ENCODE assay signal across 16 mouse cellular contexts in the genomic region with DNA sequence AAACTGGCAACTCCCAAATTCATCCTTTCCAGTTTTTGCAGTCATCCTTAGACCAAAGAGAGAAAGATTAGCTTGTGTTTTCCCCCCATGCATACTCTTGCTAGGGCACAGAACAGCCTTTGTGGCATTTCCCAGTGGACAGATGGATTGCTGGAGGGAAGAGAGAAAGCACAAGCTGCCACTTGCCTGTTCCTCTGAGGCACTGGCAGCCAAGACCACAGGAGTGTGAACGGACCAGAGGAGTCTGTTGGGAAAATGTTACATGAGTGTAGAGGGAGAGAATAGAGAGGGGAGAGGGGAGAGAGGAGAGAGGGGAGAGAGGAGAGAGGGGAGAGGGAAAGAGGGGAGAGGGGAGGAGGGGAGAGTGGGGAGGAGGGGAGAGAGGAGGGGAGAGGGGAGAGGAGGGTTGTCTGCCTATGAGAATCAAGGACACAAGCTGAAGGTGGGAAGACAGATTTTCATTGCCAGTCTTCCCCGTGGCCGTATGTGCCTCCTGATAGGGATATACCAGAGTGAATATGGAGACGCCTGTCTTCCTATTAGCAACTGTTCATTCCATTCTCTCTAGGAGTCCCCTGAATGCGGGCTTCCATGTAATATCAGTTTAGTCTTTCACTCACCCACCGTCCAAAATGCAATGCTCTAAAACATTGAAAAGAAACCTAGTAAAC. TPM values are rescaled to one million over a fixed set of nuclear protein-coding genes. Genes with fewer than 3 reads are reported as not detected.
DNase-seq lines count a peak whose midpoint lies in the region; ATAC-seq lines count a peak whose summit lies in the region.
"Had no signal": no experiment of that assay in that cellular context is flagged by ENCODE, and none has a peak within 500 bp of the region (broad histone marks: within the 10 kb centered on the region; RNA-seq: fewer than 3 reads in every experiment).

No protein-coding gene starts in this region.

- 69% methylated on average over 6 of the region's 6 CpGs for WGBS in midbrain, embryonic 16.5 days
- WGBS in midbrain, embryonic 10.5 days: 80% methylated on average over 6 of the region's 6 CpGs
- WGBS in embryonic facial prominence, embryonic 14.5 days: 61% methylated on average over 6 of the region's 6 CpGs

- no peaks in the 10 kb centered on the region for H3K36me3 ChIP-seq in midbrain, embryonic 16.5 days (ENCODE audit: control insufficient read depth, insufficient read depth, low read length)
- H3K36me3 ChIP-seq in midbrain, embryonic 10.5 days: no peaks in the 10 kb centered on the region
- H3K36me3 ChIP-seq in embryonic facial prominence, embryonic 14.5 days (ENCODE audit: control insufficient read depth, insufficient read depth, low read length): no peaks in the 10 kb centered on the region

- no peak overlapping the region for H3K4me3 ChIP-seq in midbrain, embryonic 16.5 days (ENCODE audit: low read depth, low read length)
- no peak overlapping the region for H3K4me3 ChIP-seq in midbrain, embryonic 10.5 days
- no peak overlapping the region for H3K4me3 ChIP-seq in embryonic facial prominence, embryonic 14.5 days (ENCODE audit: low read depth, low read length)

- no peak for DNase-seq in midbrain, embryonic 10.5 days (ENCODE audit: low spot score)
- peak; percentile 34 for DNase-seq in cerebellum, adult 8-10 months
- DNase-seq in embryonic facial prominence, embryonic 14.5 days (ENCODE audit: low spot score): peak; percentile 9
- peak; percentile 15 for DNase-seq in layer of hippocampus, adult 9-11 months
- DNase-seq in thymus, adult 18-20 months: no peak
- no peak for DNase-seq in urinary bladder, postnatal 10 days (ENCODE audit: low spot score)
- DNase-seq: adrenal gland, postnatal 14 days; gastrocnemius, postnatal 25 days had no signal

- H3K27ac ChIP-seq in midbrain, embryonic 16.5 days (ENCODE audit: low read length): no peak overlapping the region
- H3K27ac ChIP-seq in midbrain, embryonic 10.5 days (replicated peaks): no peak overlapping the region
- no peak overlapping the region for H3K27ac ChIP-seq in embryonic facial prominence, embryonic 14.5 days (replicated peaks; ENCODE audit: low read depth, low read length)

- no peaks in the 10 kb centered on the region for H3K27me3 ChIP-seq in midbrain, embryonic 16.5 days (ENCODE audit: control insufficient read depth, insufficient read depth, low read depth, low read length)
- no peaks in the 10 kb centered on the region for H3K27me3 ChIP-seq in midbrain, embryonic 10.5 days (ENCODE audit: low read depth, poor library complexity, severe bottlenecking)
- H3K27me3 ChIP-seq in embryonic facial prominence, embryonic 14.5 days (replicated peaks; ENCODE audit: control insufficient read depth, insufficient read depth, low read length): no peaks in the 10 kb centered on the region

- no peaks in the 10 kb centered on the region for H3K9me3 ChIP-seq in midbrain, embryonic 16.5 days (replicated peaks; ENCODE audit: control insufficient read depth, low read length, poor library complexity, severe bottlenecking)
- no peaks in the 10 kb centered on the region for H3K9me3 ChIP-seq in midbrain, embryonic 10.5 days (replicated peaks)
- H3K9me3 ChIP-seq in embryonic facial prominence, embryonic 14.5 days (ENCODE audit: control insufficient read depth, low read length): no peaks in the 10 kb centered on the region

- H3K4me1 ChIP-seq in midbrain, embryonic 16.5 days (ENCODE audit: control insufficient read depth, insufficient read depth, low read length): no peaks in the 10 kb centered on the region
- no peaks in the 10 kb centered on the region for H3K4me1 ChIP-seq in midbrain, embryonic 10.5 days
- no peaks in the 10 kb centered on the region for H3K4me1 ChIP-seq in embryonic facial prominence, embryonic 14.5 days (ENCODE audit: control insufficient read depth, insufficient read depth, low read length)

- 0 out of 2 replicates have a peak, but pooled peaks have one; percentile 45 for ATAC-seq in midbrain, embryonic 16.5 days
- ATAC-seq in embryonic facial prominence, embryonic 14.5 days (ENCODE audit: low read depth): no peak
- ATAC-seq: inflammation-experienced regulatory T-cells, adult 6 months; lung, postnatal 0 days had no signal

- H3K4me2 ChIP-seq in midbrain, embryonic 16.5 days (ENCODE audit: low read length): no peak overlapping the region
- H3K4me2 ChIP-seq in embryonic facial prominence, embryonic 14.5 days (ENCODE audit: low read depth, low read length): no peak overlapping the region

- H3K9ac ChIP-seq in midbrain, embryonic 16.5 days (ENCODE audit: low read depth, low read length): no peak overlapping the region
- no peak overlapping the region for H3K9ac ChIP-seq in embryonic facial prominence, embryonic 14.5 days (ENCODE audit: low read depth, low read length)

RNA-seq across cellular contexts. Expression of a gene that starts 27.1 kb away (rescaled TPM):
- 0.23 and 0.26 TPM in 2 replicates for polyA plus RNA-seq in midbrain, embryonic 16.5 days (2015; fragmentation: Nextera tagmentation; extraction: Ambion mirVana)
- polyA plus RNA-seq in midbrain, embryonic 10.5 days (2016; fragmentation: Nextera tagmentation; extraction: Ambion mirVana): not detected in 2 replicates
- not detected in 2 replicates for polyA plus RNA-seq in embryonic facial prominence, embryonic 14.5 days (2014; fragmentation: Nextera tagmentation; extraction: Ambion mirVana)
- polyA plus RNA-seq: cortical plate, adult 2 months; heart, embryonic 14.5 days; inflammation-experienced regulatory T-cells, adult 6 months; large intestine, adult 2 months; liver, adult 2 months; lung, postnatal 0 days; small intestine, adult 2 months had no signal

RNA-seq across cellular contexts. Expression of a gene that starts 27.1 kb away (rescaled TPM):
- 14.4 and 16.6 TPM in 2 replicates for polyA plus RNA-seq in midbrain, embryonic 16.5 days (2015; fragmentation: Nextera tagmentation; extraction: Ambion mirVana)
- 10.4 and 11.0 TPM in 2 replicates for polyA plus RNA-seq in midbrain, embryonic 10.5 days (2016; fragmentation: Nextera tagmentation; extraction: Ambion mirVana)
- polyA plus RNA-seq in embryonic facial prominence, embryonic 14.5 days (2014; fragmentation: Nextera tagmentation; extraction: Ambion mirVana): 10.2 and 10.9 TPM in 2 replicates

Comparison
In these comparisons a context has a peak if more than half of its experiments do, and no peak if none do; other contexts are left out.
1. DNase-seq: peak in cerebellum, adult 8-10 months (single experiment), embryonic facial prominence, embryonic 14.5 days (single experiment) and layer of hippocampus, adult 9-11 months (single experiment); none in midbrain, embryonic 10.5 days (single experiment), thymus, adult 18-20 months (0 of 2) and urinary bladder, postnatal 10 days (single experiment).